Mouse (Mus musculus) thymus, postnatal 0 days (tissue): Measurements from ENCODE around the gene Trappc1. TPM values are rescaled to one million over a fixed set of nuclear protein-coding genes. Genes with fewer than 3 reads are reported as not detected.

Experiments
- DNase-seq: peaks from one replicate; pipeline ENCODE4 v3.0.0-alpha.2; 2015; ENCODE audit warnings: low spot score
- polyA plus RNA-seq: library from polyadenylated mRNA; unstranded; fragments of >200 nt; fragmentation: Nextera tagmentation; extraction: Ambion mirVana; gene quantifications from 2 replicates; pipeline ENCODE4 v1.2.1, GENCODE M21; 2015

Trappc1 gene
- polyA plus RNA-seq, 1 experiment from 2014 or later = 132 TPM

DNA sequence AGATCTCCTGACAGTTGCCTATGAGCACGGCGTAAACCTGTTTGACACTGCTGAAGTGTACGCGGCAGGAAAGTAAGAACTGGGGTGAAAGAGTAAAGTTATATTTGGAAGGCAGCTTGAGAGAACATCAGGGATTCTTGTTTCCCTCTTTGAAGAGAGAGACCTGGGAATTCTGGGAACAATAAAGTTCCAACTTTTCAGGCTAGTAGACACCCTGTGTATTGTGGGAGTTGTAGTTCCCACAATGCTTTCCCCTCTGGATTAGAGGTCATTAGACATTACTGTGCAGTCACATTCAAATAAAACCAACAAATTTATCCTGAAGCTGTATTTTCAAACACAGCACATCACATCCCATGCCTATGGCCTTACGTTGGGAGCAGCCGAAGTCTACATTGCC lies 4.7 kb downstream of the Trappc1 start:
- no peak for DNase-seq

DNA sequence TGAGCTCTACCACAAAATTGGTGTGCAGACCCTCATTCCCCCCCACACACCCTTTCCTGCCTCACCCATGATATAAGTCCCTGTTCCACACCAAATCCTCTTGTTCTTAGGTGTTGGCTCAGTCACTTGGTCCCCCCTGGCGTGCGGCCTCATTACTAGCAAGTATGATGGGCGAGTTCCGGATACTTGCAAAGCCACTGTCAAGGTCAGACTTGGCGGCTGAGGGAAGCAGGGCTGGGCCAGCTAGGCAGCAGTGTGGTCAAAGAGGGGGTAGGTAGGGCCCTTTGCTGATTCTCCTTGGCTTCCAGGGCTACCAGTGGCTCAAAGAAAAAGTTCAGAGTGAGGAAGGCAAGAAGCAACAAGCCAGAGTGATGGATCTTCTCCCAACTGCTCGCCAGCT lies 7.4 kb downstream of the Trappc1 start:
- DNase-seq = no peak

DNA sequence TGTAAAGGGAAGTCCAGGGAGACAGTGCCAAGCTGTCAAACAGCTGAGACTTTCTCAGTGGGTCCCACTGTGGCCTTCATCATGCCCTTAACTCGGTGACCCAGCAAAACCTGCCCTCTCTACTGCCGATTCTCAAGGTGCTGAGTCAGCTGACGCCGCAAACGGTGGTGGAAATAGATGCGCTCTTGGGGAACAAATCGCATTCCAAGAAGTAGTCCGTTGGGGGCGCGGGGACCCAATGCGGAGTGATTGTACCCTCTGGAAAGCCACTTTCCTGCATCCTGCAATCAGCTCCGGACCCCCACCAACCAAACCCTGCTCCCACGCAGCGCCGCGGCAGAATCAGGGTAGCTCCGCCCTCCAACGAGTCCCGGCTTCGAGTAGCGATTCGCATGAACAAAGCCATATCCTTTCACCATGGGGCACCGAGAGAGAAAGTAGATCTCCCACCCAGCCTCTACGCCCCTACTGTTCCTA lies 8.2 kb downstream of the Trappc1 start:
- peak; percentile 76 for DNase-seq

DNA sequence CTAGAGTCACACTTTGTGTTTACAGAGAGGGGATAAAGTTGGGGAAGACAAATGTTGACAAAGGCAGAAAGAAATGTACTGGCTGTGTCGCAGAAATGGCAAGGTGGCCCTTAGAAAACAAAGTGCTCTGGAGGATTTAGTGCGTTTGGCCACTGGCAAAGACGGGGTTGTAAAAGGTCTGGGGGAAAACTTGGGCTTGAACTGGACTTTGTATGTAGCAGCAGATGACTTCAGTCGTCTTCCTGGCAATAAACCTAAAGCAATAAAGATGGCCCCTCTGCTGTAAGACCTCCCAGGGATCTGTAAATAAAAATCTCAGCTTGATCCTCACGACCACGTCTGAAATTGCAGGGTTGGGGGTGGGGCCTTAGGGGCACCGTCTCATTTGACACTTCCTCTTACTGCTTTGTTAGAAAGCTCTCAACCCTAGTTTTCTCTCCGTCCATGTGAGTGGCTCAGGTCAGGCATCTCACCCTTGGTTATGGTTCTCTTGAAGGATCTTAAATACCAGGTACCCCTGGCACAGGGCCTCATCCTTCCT lies 9.0 kb downstream of the Trappc1 start:
- no peak for DNase-seq

DNA sequence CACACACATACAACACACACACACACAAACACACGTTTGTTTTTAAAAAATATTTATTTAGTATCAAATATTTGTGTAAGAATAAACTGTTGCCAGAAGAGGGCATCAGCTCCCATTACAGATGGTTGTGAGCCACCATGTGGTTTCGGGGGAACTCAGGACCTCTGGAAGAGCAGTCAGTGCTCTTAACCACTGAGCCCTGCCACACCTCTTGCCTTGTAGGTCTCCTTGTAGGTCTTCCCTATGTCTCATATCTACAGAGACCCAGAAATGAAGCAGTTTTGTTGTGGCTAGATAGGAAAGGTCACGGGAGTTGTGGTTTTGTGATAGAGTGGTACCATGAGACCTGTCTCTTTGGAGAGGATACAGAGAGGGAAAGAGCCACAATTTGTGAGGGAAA lies 10.1 kb downstream of the Trappc1 start:
- DNase-seq = peak; percentile 12

DNA sequence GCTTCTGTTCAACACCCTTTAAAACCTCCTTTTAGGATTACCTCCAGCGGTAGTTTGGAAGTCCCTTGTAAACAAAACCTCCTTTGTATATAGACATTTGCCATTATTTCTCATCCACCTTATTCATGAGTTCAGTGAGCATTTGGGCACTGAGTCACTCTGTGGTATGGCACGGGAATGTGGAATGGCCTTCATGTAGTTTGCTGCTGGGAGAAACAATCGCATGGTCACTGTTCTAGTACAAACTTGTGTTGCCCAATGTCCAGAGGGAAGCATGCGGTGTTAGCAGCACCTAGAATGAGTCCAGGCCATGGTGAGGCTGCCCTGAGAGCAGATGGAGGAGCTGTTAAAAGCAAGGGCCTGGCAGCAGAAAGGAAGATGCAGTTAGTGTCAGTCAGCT lies 11.0 kb downstream of the Trappc1 start:
- no peak for DNase-seq

DNA sequence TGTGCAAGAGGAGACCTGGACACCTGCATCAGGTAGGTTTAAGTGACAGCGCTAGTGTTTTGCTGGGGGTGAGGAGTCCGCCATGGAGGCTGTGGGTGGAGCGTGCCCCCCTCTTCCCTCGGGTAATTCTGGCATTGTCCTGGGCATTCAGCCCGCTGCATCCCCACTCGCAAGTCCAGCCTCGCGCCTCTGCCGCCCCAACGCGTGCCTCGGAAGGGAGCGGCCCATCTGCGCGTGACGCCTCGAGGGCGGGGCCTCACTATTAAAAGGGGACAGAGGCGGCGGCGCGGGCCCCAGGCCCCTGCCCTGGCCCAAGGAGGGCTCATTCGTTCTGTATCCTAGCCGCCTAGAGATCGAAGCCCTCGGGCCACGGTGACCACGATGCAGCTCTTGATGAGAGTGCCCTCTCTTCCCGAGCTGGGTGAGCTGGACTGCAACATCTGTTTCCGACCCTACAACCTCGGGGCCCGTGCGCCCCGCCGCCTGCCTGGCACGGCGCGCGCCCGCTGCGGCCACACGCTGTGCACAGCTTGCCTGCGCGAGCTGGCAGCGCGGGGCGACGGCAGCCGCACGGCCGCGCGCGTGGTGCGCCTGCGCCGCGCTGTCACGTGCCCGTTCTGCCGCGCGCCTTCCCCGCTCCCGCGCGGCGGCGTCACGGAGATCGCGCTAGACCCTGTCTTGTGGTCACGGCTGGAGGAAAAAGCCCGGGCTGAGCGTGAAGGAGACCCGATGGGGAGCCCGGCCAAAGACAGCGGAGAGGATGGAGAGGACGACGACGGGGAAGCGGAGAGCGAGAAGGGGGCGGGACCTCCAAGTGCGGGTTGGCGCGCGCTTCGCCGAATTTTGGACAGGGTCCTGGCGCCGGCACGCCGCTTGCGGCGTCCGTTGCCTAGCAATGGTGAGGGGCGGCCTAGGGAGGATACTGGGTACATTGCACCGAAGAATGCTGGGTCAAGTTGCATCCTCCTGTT lies 16.7 kb downstream of the Trappc1 start, which contains the start of gene Rnf227:
Rnf227 (plus strand) TSS at position 301 of the 971 bp plus-strand sequence.
- peak; percentile 84 for DNase-seq

DNA sequence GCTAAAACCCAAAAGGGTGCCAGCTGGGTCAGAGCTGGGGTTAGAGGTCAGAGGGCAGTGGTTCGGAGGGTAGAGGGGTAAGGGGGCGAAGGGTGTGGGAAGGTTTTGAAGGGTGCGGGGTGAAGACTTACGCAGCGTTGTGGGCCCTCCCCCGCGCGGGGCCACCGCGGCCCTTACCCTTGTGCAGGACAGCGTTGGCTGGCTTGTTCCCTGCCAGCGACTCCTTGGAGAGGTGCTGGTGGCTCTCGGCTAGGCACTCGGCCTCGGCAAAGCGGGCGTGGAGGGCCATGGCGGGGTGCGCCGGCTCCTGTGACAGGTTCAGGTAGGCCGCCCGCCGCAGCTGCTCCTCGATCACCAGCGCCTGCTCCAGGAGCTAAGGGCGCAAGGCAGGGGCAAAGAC lies 22.7 kb downstream of the Trappc1 start:
- DNase-seq = no peak

DNA sequence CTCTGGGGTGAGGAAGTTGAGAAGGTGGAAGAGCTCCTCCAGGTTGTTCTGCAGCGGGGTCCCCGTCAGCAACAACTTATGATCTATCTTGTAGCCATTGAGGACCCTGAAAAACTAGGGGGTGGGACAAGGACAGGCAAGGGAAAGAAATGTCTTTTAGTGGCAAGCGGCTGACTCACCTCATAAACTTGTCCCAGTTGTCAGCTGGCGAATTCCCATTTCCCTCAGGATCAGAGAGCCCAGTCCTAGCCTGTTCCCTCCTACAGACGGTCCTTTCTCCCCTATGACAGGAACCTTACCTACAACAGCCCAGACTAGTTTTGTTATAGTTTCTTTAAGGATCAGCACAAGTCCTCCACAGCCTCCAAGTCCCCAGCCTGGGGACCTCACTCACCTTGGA lies 32.8 kb downstream of the Trappc1 start:
- no peak for DNase-seq

DNA sequence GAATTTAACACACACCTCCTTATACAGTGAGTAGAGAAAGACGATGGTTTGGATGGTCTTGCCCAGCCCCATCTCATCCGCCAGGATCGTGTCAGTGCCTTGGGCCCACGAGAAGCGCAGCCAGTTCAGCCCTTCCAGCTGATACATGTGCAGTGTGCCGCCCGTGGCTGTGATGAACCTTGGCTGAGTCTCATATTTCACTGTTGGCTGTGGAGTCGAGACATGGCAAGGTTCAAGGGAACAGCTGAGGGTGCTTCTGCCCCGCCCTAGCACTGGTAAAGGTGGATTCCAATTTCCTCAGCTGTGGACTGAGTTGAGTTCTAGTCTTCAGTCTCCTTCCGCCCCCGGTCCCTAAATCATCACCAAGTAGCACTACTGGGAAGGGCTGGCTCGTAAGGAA lies 33.9 kb downstream of the Trappc1 start:
- no peak for DNase-seq

DNA sequence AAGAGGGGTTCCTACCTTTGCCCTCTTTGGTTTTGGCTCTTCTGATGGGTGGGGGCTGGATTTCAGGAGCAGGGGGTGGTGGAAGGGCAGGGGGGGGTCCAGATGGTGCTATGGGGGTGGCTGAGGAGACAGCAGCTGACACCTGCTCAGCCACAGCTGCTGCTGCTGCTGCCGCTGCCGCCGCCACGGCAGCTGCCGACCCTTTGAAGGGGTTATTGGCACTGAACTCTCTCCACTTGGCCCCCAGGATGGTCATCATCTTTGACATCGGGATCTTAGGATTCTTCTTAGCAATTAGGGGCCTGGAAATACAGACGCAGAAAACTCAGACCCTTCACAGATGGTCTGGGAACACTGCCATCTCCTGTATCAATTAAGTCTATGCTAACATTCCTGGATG lies 38.2 kb downstream of the Trappc1 start:
- no peak for DNase-seq

DNA sequence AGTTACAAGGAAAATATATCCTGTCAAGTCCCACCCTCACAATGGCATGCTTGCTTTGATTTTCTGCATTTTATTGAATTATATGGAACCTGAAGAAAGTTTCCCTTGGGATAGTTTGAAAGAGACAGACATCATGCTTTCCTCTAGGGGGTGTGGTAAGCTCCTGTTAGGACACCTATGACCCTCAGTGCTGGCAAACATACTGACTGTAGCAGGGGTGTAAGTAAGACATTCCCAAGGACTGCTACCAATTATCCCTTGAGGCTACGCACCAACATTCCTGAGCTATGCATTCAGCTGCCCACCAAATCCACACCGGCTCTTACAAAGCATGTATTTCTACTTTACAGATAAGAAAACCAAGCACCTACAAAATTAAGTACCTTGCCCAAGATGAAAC lies 38.7 kb downstream of the Trappc1 start:
- no peak for DNase-seq

DNA sequence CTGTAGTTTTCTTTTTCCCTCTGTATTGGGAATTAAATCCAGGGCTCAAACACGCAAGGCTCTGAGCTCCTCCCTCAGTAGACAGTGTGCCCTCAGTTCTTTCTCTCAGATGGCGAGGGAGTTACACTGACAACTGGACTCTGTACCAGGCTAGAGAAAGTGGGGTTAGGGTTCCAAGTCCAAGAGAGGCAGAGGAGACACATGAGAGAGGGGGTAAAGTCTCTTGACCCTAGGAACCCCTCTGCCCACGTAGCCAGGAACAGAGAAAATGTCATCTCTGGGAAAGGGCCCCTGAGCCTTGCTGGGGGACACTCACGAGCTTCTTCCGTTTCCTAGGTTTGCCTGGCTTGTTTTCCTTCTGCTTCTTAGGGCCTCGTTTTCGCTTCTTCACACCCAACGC lies 40.6 kb downstream of the Trappc1 start:
- DNase-seq = no peak

DNA sequence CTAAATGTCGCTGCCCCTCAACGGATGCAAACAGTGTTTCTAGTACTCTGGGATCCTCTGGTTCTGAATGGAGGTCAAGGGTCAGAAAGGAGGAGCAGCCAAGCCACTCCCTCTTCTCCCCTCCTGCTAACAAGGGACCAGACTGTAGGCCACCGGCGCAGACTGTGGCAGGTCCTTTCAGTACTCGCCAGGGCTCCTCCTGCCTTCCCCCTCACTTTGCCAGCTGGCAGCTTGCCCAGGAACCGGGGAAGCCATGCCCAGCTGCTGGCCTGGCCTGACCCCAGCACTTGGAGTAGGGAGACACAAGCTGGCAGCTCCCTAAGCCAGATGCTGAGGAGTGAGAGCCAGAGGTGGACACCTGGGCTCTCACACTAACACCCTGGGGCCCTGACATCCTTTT lies 41.1 kb downstream of the Trappc1 start:
- DNase-seq = no peak

DNA sequence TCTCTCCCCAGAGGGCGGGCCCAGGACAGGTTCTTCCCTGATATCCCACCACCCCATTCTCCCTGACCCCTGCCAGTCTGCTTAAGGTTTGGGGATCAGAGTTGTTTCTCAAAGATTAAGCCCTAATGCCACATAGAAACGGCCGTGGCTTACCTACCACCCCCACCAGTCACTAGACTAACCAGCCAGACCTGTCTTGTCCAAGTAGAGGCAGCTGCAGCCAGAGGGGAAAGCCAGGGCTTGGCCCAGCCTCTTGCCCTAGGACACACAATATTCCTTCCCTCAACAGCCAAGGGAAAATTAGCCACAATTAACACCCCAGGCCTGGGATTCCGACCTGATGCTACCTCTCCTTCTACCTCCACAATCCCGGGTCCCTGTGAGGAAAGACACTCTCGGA lies 41.9 kb downstream of the Trappc1 start:
- no peak for DNase-seq

DNA sequence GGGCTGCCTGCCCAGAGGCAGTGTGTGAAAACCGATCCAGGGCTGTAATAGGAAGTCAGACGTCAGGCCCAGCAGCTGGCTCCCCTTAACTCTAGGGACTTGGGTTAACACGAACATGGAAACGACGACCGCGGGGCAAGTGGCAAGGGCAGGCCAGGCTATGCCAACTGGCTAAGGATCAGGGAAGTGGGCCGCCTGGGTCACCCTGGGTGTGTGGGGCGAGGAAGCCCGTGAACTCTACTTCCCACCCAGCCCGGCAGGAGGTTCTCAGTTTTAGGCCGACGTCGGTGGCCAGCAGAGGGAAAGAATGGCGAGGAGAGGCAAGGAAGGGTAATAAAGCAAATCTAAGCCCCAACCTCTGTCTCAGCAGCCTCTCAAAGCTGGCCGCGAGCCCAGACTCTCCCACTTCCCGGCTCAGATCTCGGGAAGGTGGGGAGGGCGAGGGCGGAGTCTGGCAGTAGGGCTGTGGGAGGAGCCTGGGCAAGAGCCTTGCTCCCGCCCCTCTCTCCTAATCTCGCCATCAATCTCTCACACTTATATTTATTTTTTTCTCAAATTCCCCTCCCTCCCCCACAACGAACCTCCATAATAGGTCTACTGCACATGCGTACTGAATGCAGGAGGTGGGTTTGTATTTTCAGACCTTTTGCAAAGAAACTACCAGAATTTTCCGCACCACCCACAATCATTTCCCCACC lies 42.5 kb downstream of the Trappc1 start:
- peak; percentile 75 for DNase-seq

DNA sequence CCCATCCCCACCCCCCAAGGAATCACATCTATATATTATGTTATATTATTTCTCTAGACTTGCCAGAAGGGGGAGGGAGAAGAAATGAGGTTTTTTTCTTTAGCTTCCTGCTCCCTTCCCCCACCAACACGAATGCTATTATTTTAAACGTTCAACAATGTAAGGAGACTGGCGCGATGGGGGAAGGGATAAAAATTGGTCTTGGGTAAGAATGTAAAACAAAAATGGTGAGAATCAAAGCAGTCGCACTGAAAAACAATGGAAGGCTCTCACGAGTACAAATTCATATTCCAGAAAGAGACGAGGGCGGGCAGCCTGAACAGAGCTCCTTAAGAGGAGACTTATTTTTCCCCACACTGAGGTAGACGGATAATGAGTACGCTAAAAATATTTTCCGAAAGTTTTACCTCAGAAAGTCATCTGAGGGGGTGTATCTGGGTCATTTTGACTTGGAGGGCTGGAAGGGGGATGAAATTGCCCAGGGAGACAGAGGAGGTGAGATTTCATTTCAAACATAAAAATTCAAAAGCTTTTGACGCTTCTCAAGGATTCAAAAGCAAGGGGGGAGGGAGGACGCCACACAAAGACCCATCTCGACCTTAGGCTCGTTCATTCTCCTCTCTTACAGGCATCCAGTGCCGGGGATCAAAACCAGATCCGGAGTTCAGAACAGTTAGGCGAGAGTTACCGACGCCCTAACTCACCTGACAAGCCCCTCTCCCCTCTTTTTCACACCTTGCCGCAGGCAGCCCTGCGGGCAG lies 43.3 kb downstream of the Trappc1 start:
- no peak for DNase-seq

DNA sequence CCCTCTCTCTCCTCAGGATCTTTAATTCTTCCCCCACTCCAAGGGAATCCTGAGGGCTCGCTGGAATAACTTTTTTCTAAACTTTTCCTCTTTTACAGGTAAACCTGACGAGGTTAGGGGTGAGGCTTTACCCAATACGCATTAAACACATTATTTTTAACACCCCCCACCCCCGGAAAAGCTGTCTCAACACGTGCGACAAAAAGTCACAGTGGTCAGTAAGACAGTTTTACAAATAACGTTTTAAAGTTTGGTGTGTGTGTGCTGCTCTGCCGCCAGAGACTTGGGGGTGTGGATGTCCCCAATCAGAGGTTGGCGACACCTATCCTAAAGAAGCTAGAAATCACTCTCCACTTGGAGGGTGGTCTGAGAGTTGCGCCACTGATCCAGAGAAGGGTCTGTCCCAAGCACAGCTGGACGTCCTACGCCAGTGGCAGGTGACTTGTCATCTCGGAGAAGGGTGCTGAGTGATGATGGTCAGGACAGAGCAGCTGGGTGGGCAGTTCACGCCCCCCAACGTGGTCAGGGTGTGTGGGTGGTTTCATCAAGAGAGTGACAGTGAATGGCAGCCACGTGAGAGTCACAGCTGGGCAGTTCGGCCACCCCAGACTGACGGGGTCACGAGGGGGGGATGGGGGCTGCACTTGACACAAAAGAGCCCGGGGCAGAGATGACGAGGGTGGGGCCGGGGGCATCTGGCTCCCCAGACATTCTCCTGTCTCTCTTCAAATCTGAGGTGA lies 44.0 kb downstream of the Trappc1 start:
- no peak for DNase-seq

DNA sequence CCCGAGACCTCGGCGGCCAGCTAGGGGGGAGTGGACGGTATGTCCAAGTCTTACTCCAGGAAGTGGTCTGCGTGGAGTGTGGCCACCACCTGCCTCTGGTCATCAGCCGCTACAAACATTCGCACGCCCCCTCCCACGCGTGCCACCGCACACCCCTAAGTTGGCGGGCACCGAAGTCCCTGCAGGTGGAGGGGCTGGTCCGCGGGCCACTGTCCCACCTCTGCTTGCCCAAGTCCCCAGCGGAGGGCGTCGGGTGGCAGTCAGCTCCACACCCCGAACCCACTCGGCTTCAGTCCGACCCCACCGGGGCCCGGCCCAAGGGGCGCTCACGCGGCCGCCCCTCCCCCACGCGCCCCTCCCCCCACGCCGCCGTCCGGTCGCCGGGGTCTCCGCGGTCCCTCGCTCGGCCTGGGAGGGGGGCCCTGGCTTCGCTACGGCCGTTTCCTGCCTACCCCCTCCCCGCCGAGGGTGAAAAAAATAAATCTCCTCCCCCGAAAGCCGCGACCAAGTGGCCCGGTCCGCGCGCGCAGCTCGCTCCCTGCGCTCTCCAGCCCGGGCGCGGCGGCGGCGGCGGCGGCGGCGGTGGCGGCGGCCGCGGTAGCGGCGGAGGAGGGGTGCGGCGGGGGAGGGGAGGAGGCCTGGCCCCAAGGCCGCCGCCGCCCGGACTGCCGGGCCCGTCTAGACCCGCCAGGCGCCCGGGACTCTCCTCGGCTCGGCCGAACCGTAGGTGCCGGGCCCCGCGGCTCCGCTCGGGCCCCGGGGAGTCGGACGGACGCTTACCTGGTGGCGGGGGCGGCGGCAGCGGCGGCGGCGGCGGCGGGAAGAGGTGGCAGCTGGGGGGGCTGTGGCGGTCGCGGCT lies 44.8 kb downstream of the Trappc1 start:
- peak; percentile 25 for DNase-seq
